Mouse (Mus musculus) olfactory bulb, adult 2 months (tissue): ENCODE measurements around the gene Ccdc167. TPM values are rescaled to one million over a fixed set of nuclear protein-coding genes. Genes with fewer than 3 reads are reported as not detected.

Experiments
- H3K27ac ChIP-seq: fragments of 200-500 bp; 2 replicates; pipeline ENCODE4 v1.5.1; 2012; ENCODE audit warnings: low read depth, low read length; ENCODE audit not compliant: insufficient read depth
- H3K4me1 ChIP-seq: fragments of 200-500 bp; 2 replicates; pipeline ENCODE4 v1.6.1; 2012; ENCODE audit warnings: low read length; ENCODE audit not compliant: control insufficient read depth, insufficient read depth
- H3K4me3 ChIP-seq: fragments of 200-500 bp; 2 replicates; pipeline ENCODE4 v1.5.1; 2012; ENCODE audit warnings: mild to moderate bottlenecking, low read depth, low read length, moderate library complexity; ENCODE audit not compliant: insufficient read depth
- CTCF ChIP-seq: fragments of 200-500 bp; IDR thresholded peaks from 2 replicates; pipeline ENCODE4 v1.5.1; 2012; ENCODE audit warnings: low read depth, mild to moderate bottlenecking, low read length, moderate library complexity; ENCODE audit not compliant: insufficient read depth
- POLR2A ChIP-seq: fragments of 200-500 bp; IDR thresholded peaks from 2 replicates; pipeline ENCODE4 v1.6.1; 2012; ENCODE audit warnings: mild to moderate bottlenecking, low read depth, low read length, moderate library complexity; ENCODE audit not compliant: insufficient read depth
- WGBS: fragments of 180-500 bp; shearing (Covaris S2); methylation state at CpG from one replicate; pipeline ENCODE4 v1.1.7; 2018; 5-methylcytosine and 5-hydroxymethylcytosine counted together
- polyA plus RNA-seq: library from polyadenylated mRNA; stranded (reverse); fragments of >200 nt; gene quantifications from 2 replicates; pipeline ENCODE4 v1.2.4, GENCODE M21; 2012; ENCODE audit warnings: low replicate concordance; ENCODE audit not compliant: missing spikeins, insufficient read depth, insufficient read length

Gene Ccdc167
- polyA plus RNA-seq, 1 experiment = not detected

DNA sequence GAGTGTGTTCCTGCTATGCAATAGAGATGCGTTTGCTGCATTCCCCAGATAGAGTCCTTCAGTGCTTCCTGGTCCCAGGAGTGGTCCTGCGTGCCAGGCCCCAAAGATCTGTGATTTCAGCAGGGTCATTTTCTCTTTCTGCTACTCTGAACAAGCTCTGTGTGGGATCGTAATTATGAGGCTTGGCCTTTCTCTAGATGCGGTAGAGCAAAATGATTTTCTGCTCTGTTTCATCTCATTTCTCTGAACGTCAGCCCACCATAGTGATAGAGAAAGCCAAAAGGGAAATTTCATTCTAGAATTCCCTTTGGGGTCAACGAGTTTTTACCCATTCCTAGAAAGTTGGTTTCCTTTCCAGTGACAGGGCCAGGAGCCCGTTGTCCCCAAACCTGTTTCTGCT is 34.6 kb downstream of the Ccdc167 start:
- H3K4me3 ChIP-seq = no peak overlapping the region
- WGBS = 62% methylated on average over 7 of the region's 7 CpGs
- H3K27ac ChIP-seq = no peak overlapping the region
- H3K4me1 ChIP-seq = no peaks in the 10 kb centered on the region
- TF ChIP-seq CTCF = no peak
- no peak for TF ChIP-seq POLR2A

- H3K4me1 ChIP-seq = no peaks in the 10 kb centered on the region
- 93% methylated on average over 9 of the region's 9 CpGs for WGBS
- no peak overlapping the region for H3K4me3 ChIP-seq
- TF ChIP-seq CTCF (no peak), POLR2A (no peak)
- no peak overlapping the region for H3K27ac ChIP-seq
These were observed 35.2 kb downstream of the Ccdc167 start for GRCm38 (mm10) chr17:29681669-29682068.

DNA sequence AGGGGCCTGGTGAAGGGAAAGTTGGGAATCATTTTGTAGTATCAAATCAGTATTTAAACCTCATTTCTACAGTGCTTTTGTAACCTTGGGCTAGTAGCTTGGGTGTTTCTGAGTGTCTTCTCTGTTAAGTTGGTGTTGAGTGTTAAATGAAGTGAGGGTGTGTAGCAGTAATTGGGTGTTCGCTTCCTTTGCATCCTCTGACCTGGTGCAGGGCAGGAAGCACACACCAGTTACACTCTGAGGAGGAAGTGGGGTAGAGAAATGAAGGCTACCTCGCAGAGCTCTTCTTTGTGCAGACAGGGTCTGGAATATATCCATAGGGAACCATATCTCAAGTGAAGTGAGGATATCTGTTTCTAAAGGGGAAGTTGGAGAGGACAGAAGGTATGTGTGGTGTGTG is 35.9 kb downstream of the Ccdc167 start:
- Histone ChIP-seq H3K27ac (no peak overlapping the region), H3K4me3 (no peak overlapping the region), H3K4me1 (no peaks in the 10 kb centered on the region; the same call in 1 of the 2 replicates)
- TF ChIP-seq POLR2A (no peak), CTCF (no peak)
- 92% methylated on average over 2 of the region's 2 CpGs for WGBS

DNA sequence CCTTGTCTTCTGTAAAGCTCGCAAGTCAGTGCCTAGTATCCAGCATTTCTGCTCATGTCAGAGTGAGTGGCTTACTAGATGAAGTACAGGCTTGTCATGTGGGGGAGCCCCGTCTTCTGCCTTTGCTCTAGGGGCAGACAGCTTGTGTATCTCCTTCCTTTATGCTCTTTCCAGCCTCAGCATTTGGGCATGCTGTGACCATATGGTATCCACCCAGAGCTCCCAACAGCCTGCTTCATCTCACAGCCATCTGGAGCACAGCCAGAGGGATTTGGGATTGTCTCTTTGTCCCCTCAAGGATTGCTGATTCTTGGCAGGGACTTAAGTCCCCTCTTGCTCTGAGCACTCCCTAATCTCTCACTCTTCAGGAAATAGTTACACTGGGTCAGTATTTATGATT is 36.7 kb downstream of the Ccdc167 start:
- 70% methylated on average over 2 of the region's 2 CpGs for WGBS
- TF ChIP-seq POLR2A (no peak), CTCF (no peak)
- H3K4me1 ChIP-seq = no peaks in the 10 kb centered on the region; the same call in 1 of the 2 replicates
- H3K27ac ChIP-seq = no peak overlapping the region
- no peak overlapping the region for H3K4me3 ChIP-seq

DNA sequence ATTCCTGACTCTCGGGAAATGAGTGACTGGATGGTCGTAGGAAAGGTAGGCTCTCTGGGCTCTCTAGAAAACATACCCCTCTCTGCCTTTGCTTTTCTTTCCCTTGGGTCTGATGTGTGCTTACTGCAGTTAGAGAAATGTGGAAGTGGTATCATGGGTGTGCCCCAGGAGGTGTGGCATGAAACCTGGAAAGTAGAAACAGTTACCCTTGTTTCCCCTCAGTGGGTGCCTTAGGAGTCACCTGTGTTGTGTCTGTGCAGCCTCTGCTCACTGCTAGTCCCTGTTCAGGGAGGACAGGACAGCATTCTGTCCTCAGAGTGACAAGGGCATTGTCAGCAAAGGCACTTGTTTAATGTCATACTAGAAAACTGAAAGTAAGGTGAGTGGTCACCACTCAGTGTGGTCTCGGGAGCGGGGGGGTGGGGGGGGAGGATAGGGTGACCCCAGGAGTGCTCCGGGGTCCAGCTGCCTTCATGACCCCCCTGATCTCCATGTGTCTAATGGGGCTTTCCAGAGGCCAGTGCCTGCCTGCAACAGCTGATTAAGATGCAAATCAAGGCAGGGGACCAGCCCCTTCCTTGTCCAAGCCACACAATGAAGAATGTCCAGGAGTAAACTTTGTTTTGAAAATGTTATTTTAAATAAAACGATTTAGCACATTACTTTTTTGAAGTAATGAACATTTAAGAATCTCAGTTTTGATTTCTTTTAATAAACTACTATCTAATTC is 37.6 kb downstream of the Ccdc167 start:
- whole genome bisulfite sequencing = 85% methylated on average over 6 of the region's 6 CpGs
- Histone ChIP-seq H3K4me3 (no peak overlapping the region), H3K4me1 (no peaks in the 10 kb centered on the region; the same call in 1 of the 2 replicates), H3K27ac (no peak overlapping the region)
- TF ChIP-seq CTCF = no peak
- TF ChIP-seq POLR2A = no peak

- Histone ChIP-seq H3K27ac (no peak overlapping the region), H3K4me1 (no peaks in the 10 kb centered on the region; the same call in 1 of the 2 replicates), H3K4me3 (no peak overlapping the region)
- TF ChIP-seq POLR2A (no peak), CTCF (no peak)
- WGBS = 89% methylated on average over 8 of the region's 8 CpGs
These were observed 38.3 kb downstream of the Ccdc167 start for GRCm38 (mm10) chr17:29678526-29678925.

- 96% methylated on average over 4 of the region's 4 CpGs for WGBS
- TF ChIP-seq POLR2A (no peak), CTCF (no peak)
- H3K27ac ChIP-seq = no peak overlapping the region
These were observed 43.5 kb downstream of the Ccdc167 start for GRCm38 (mm10) chr17:29673325-29673724.

GRCm38 (mm10) chr17:29671021-29671420 is 45.8 kb downstream of the Ccdc167 start:
- WGBS = 46% methylated on average over 2 of the region's 2 CpGs
- no peak overlapping the region for H3K4me3 ChIP-seq
- TF ChIP-seq POLR2A (no peak), CTCF (no peak)
- H3K27ac ChIP-seq = no peak overlapping the region
- H3K4me1 ChIP-seq = peaks cover 7% of the 10 kb centered on the region; the same call in 1 of the 2 replicates

More at GRCm38 (mm10) chr17:29673325-29673724, 43.5 kb downstream of the Ccdc167 start:
- peaks cover 2% of the 10 kb centered on the region; the same call in 1 of the 2 replicates for H3K4me1 ChIP-seq
- H3K4me3 ChIP-seq = no peak overlapping the region

GRCm38 (mm10) chr17:29669936-29670335 is 46.9 kb downstream of the Ccdc167 start:
- TF ChIP-seq POLR2A = no peak
- H3K4me3 ChIP-seq = no peak overlapping the region
- peaks cover 7% of the 10 kb centered on the region; the same call in 1 of the 2 replicates for H3K4me1 ChIP-seq
- no peak overlapping the region for H3K27ac ChIP-seq

- Histone ChIP-seq H3K4me3 (no peak overlapping the region), H3K27ac (no peak overlapping the region), H3K4me1 (peaks cover 7% of the 10 kb centered on the region; the same call in 1 of the 2 replicates)
- 88% methylated on average over 4 of the region's 4 CpGs for WGBS
- TF ChIP-seq CTCF = no peak
- no peak for TF ChIP-seq POLR2A
These were observed 47.8 kb downstream of the Ccdc167 start for GRCm38 (mm10) chr17:29669030-29669429.
